Mouse (Mus musculus) liver, adult 2 months (tissue): Measurements from ENCODE around the gene Tnfrsf21. TPM values are rescaled to one million over a fixed set of nuclear protein-coding genes. Genes with fewer than 3 reads are reported as not detected.

Experiments used
- DNase-seq: peaks from one replicate; pipeline ENCODE4 v3.0.0-alpha.2; 2011; ENCODE audit warnings: low read depth, low spot score; ENCODE audit errors: extremely low read depth
- H3K27ac ChIP-seq: fragments of 200-500 bp; replicated peaks from 2 replicates; pipeline ENCODE4 v1.5.1; 2012; ENCODE audit warnings: low read depth, mild to moderate bottlenecking, control low read depth, inconsistent platforms, low read length; ENCODE audit not compliant: insufficient read depth
- H3K27me3 ChIP-seq: fragments of 200-500 bp; 2 replicates; pipeline ENCODE4 v1.6.1; 2012; ENCODE audit warnings: mild to moderate bottlenecking, moderate library complexity, low read length, inconsistent platforms; ENCODE audit not compliant: control insufficient read depth, insufficient read depth
- H3K36me3 ChIP-seq: fragments of 200-500 bp; 2 replicates; pipeline ENCODE4 v1.6.1; 2012; ENCODE audit warnings: low read length, inconsistent platforms; ENCODE audit not compliant: control insufficient read depth, insufficient read depth
- H3K4me1 ChIP-seq: fragments of 200-500 bp; 2 replicates; pipeline ENCODE4 v1.6.1; 2011; ENCODE audit warnings: low read length; ENCODE audit not compliant: control insufficient read depth, insufficient read depth
- H3K4me3 ChIP-seq: fragments of 200-500 bp; 2 replicates; pipeline ENCODE4 v1.5.1; 2011; ENCODE audit warnings: low read depth, mild to moderate bottlenecking, control low read depth, low read length, moderate library complexity; ENCODE audit not compliant: insufficient read depth
- H3K79me2 ChIP-seq: fragments of 200-500 bp; 2 replicates; pipeline ENCODE4 v1.6.1; 2012; ENCODE audit warnings: inconsistent platforms, mild to moderate bottlenecking, low read length, moderate library complexity; ENCODE audit not compliant: control insufficient read depth, insufficient read depth
- H3K9ac ChIP-seq: fragments of 200-500 bp; 2 replicates; pipeline ENCODE4 v1.6.1; 2012; ENCODE audit warnings: low read depth, mild to moderate bottlenecking, control low read depth, inconsistent platforms, low read length
- CTCF ChIP-seq: fragments of 200-500 bp; IDR thresholded peaks from 2 replicates; pipeline ENCODE4 v1.5.1; 2011; ENCODE audit warnings: low read depth, low read length, control low read depth
- POLR2A ChIP-seq: fragments of 200-500 bp; IDR thresholded peaks from 2 replicates; pipeline ENCODE4 v1.6.1; 2011; ENCODE audit warnings: low read length, control low read depth; ENCODE audit not compliant: insufficient read depth; ENCODE audit errors: extremely low read depth
- WGBS: fragments of 180-500 bp; shearing (Covaris S2); methylation state at CpG from one replicate; pipeline ENCODE4 v1.1.7; 2018; 5-methylcytosine and 5-hydroxymethylcytosine counted together
- polyA plus RNA-seq: library from polyadenylated mRNA; depleted of rRNA; stranded (reverse); fragments of >200 nt; gene quantifications from 2 replicates; pipeline ENCODE4 v1.2.3, GENCODE M21; 2012
- total RNA-seq: library from RNA; depleted of rRNA; stranded (reverse); fragments of >200 nt; gene quantifications from 2 replicates; pipeline ENCODE4 v1.2.3, GENCODE M21; 2014

Gene Tnfrsf21
- total and polyA plus RNA-seq, 2 experiments: 3.8 to 4.1 TPM

DNA sequence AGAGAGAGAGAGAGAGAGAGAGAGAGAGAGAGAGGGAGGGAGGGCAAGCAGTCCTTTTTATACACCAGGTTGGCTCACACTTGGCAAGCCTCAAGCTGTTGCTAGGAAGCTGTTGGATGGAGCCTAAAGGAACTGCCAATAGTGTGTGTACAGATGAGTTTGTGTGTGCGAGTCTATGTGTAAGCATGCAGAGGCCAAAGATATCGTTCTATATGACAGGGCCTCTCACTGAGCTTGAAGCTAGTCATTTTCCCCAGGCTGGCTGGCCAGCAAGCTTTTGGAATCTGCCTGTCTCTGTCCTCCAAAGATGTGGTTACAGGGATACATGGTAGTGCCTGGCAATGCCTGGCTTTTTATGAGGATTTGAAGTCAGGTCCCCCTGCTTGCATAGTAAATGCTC, 104.7 kb downstream of the Tnfrsf21 start:
- WGBS: 27% methylated on average over 2 of the region's 2 CpGs
- Histone ChIP-seq H3K4me3 (no peak overlapping the region), H3K4me1 (no peaks in the 10 kb centered on the region; the same call in 1 of the 2 replicates), H3K9ac (no peak overlapping the region), H3K27ac (no peak overlapping the region), H3K27me3 (no peaks in the 10 kb centered on the region), H3K36me3 (no peaks in the 10 kb centered on the region), H3K79me2 (no peaks in the 10 kb centered on the region)
- TF ChIP-seq CTCF: no peak
- no peak for DNase-seq

- Histone ChIP-seq H3K4me1 (no peaks in the 10 kb centered on the region), H3K9ac (no peak overlapping the region), H3K27me3 (no peaks in the 10 kb centered on the region), H3K4me3 (no peak overlapping the region), H3K36me3 (no peaks in the 10 kb centered on the region), H3K27ac (no peak overlapping the region), H3K79me2 (no peaks in the 10 kb centered on the region)
- WGBS: 85% methylated on average over 3 of the region's 3 CpGs
- DNase-seq: no peak
- TF ChIP-seq CTCF: no peak
Measured at GRCm38 (mm10) chr17:43128305-43128704, 112.0 kb downstream of the Tnfrsf21 start.

GRCm38 (mm10) chr17:43128908-43129533, 112.7 kb downstream of the Tnfrsf21 start:
- no peak for TF ChIP-seq CTCF
- no peak for TF ChIP-seq POLR2A
- 94% methylated on average over 7 of the region's 7 CpGs for WGBS

GRCm38 (mm10) chr17:43130115-43130869, 113.9 kb downstream of the Tnfrsf21 start:
- H3K79me2 ChIP-seq: no peaks in the 10 kb centered on the region
- H3K4me3 ChIP-seq: no peak overlapping the region
- no peaks in the 10 kb centered on the region for H3K4me1 ChIP-seq
- no peak overlapping the region for H3K9ac ChIP-seq
- 73% methylated on average over 3 of the region's 3 CpGs for WGBS
- TF ChIP-seq CTCF: no peak
- no peak for TF ChIP-seq POLR2A
- no peak for DNase-seq
- 0 out of 2 replicates have a peak overlapping the region, but pooled peaks have one; percentile 7 for H3K27ac ChIP-seq
- no peaks in the 10 kb centered on the region for H3K36me3 ChIP-seq
- no peaks in the 10 kb centered on the region for H3K27me3 ChIP-seq

More at GRCm38 (mm10) chr17:43128908-43129533, 112.7 kb downstream of the Tnfrsf21 start:
- no peak overlapping the region for H3K27ac ChIP-seq
- no peak overlapping the region for H3K9ac ChIP-seq
- no peaks in the 10 kb centered on the region for H3K79me2 ChIP-seq
- DNase-seq: no peak
- no peaks in the 10 kb centered on the region for H3K4me1 ChIP-seq
- H3K36me3 ChIP-seq: no peaks in the 10 kb centered on the region
- H3K27me3 ChIP-seq: no peaks in the 10 kb centered on the region
- no peak overlapping the region for H3K4me3 ChIP-seq

GRCm38 (mm10) chr17:43130870-43131264, 114.5 kb downstream of the Tnfrsf21 start:
- no peak overlapping the region for H3K27ac ChIP-seq
- H3K9ac ChIP-seq: no peak overlapping the region
- H3K27me3 ChIP-seq: no peaks in the 10 kb centered on the region
- no peak for DNase-seq
- H3K4me3 ChIP-seq: no peak overlapping the region
- no peaks in the 10 kb centered on the region for H3K4me1 ChIP-seq
- no peaks in the 10 kb centered on the region for H3K79me2 ChIP-seq
- no peaks in the 10 kb centered on the region for H3K36me3 ChIP-seq
- no peak for TF ChIP-seq POLR2A
- no peak for TF ChIP-seq CTCF

GRCm38 (mm10) chr17:43132477-43132876, 116.1 kb downstream of the Tnfrsf21 start:
- TF ChIP-seq POLR2A: no peak
- H3K27me3 ChIP-seq: no peaks in the 10 kb centered on the region
- WGBS: 90% methylated on average over 5 of the region's 5 CpGs
- no peak overlapping the region for H3K27ac ChIP-seq
- H3K4me1 ChIP-seq: no peaks in the 10 kb centered on the region
- H3K9ac ChIP-seq: no peak overlapping the region
- no peak for DNase-seq
- no peak overlapping the region for H3K4me3 ChIP-seq
- H3K79me2 ChIP-seq: no peaks in the 10 kb centered on the region
- H3K36me3 ChIP-seq: no peaks in the 10 kb centered on the region
